Mouse (Mus musculus) heart, embryonic 14.5 days (tissue): ENCODE results near the gene Elmo3. TPM values are rescaled to one million over a fixed set of nuclear protein-coding genes. Genes with fewer than 3 reads are reported as not detected.
"Not testable (repeated sequence)": the region's sequence is repeated elsewhere in the genome, so short reads cannot be mapped to it uniquely, and the experiment has no call there.

ENCODE experiments used
- ATAC-seq: fragments of 200-750 bp; cut with Nextera tagmentation; 2 replicates; pipeline ENCODE4 v1.8.0; 2017; ENCODE audit warnings: low read depth, moderate TSS enrichment; ENCODE audit not compliant: insufficient number of reproducible peaks, insufficient read depth, low FRiP score
- H3K27ac ChIP-seq, 2 experiments: fragments of 200-500 bp in 1 of 2; fragments of 300-500 bp in 1 of 2; sonication (generic) in 1 of 2; replicated peaks in 1 of 2; 2 replicates each; pipeline ENCODE4 v1.5.1; 2012 to 2014; ENCODE audit warnings: low read depth in 2 of 2, low read length in 2 of 2, control low read depth in 1 of 2, mild to moderate bottlenecking in 1 of 2, mixed read lengths in 1 of 2; ENCODE audit not compliant: control insufficient read depth in 1 of 2, insufficient read depth in 1 of 2
- H3K27me3 ChIP-seq: fragments of 300-500 bp; sonication (generic); 2 replicates; pipeline ENCODE4 v1.6.1; 2014; ENCODE audit warnings: mild to moderate bottlenecking, low read length, control low read depth; ENCODE audit not compliant: control insufficient read depth, insufficient read depth
- H3K36me3 ChIP-seq: fragments of 300-500 bp; sonication (generic); 2 replicates; pipeline ENCODE4 v1.6.1; 2014; ENCODE audit warnings: mild to moderate bottlenecking, control low read depth, low read length, mixed read lengths; ENCODE audit not compliant: control insufficient read depth, insufficient read depth
- H3K4me1 ChIP-seq, 2 experiments: fragments of 200-500 bp in 1 of 2; fragments of 300-500 bp in 1 of 2; sonication (generic) in 1 of 2; 2 replicates each; pipeline ENCODE4 v1.6.1; 2012 to 2014; ENCODE audit warnings: low read length in 2 of 2, control low read depth in 1 of 2, mixed read lengths in 1 of 2; ENCODE audit not compliant: control insufficient read depth in 2 of 2, insufficient read depth in 2 of 2
- H3K4me2 ChIP-seq: fragments of 300-500 bp; sonication (generic); 2 replicates; pipeline ENCODE4 v1.6.1; 2014; ENCODE audit warnings: mild to moderate bottlenecking, low read length
- H3K4me3 ChIP-seq, 2 experiments: fragments of 200-500 bp in 1 of 2; fragments of 300-500 bp in 1 of 2; sonication (generic) in 1 of 2; 2 replicates each; pipeline ENCODE4 v1.5.1; 2012 to 2014; ENCODE audit warnings: low read length in 2 of 2, mild to moderate bottlenecking in 2 of 2, control low read depth in 1 of 2, low read depth in 1 of 2, moderate library complexity in 1 of 2; ENCODE audit not compliant: control insufficient read depth in 1 of 2, insufficient read depth in 1 of 2
- H3K9ac ChIP-seq: fragments of 300-500 bp; sonication (generic); 2 replicates; pipeline ENCODE4 v1.6.1; 2014; ENCODE audit warnings: mild to moderate bottlenecking, low read length
- H3K9me3 ChIP-seq: fragments of 300-500 bp; sonication (generic); 2 replicates; pipeline ENCODE4 v1.6.1; 2016; ENCODE audit warnings: low read length, control low read depth; ENCODE audit not compliant: control insufficient read depth
- WGBS: fragments of 180-500 bp; shearing (Covaris S2); extraction: QIAGEN DNeasy Blood & Tissue Kit; methylation state at CpG from one replicate; pipeline ENCODE4 v1.1.7; 2014; 5-methylcytosine and 5-hydroxymethylcytosine counted together
- polyA plus RNA-seq: library from polyadenylated mRNA; unstranded; fragments of >200 nt; fragmentation: Nextera tagmentation; extraction: Ambion mirVana; gene quantifications from 2 replicates; pipeline ENCODE4 v1.2.1, GENCODE M21; 2014

Elmo3 gene
- polyA plus RNA-seq, 1 experiment from 2014 or later = 3.4 TPM

DNA sequence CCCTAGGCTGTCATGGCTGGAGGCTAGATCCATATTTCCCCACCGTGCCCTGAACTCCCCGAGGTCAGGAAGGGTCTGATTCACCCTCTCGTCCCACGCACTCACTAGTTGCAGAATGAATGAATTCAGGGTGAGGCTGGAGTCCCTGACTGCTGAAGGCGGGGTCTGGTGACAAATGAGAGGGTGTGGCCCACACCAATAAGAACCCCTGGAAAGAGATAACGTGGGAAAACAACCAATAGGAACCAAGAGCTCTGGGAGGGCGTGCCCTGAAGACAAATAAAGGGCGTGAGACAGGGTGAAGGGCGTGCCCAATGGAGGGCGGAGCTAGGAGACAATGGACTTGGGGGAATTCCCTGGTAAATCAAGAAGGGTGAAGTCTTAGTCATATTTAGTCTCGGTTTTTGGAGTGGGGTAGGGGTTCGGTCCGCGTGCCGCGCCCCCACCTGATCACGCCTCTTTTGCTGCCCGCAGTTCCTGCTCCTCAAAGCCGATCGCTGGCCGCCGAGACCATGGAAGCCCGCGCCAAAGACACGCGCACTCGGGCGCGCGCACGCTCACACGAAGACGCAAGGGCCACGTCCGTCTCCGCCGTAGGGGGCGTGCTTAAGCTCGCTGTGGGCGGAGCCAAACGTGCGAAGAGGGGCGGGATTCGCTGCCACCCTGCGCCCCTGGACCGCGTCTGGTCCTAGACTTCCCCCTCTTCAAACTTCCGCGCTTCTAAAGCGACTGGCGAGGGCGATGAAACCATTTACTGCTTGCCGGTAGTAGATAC is 16.3 kb upstream of the Elmo3 start:
- Histone ChIP-seq H3K4me1 (peaks cover 6 to 8% of the 10 kb centered on the region in 2 experiments), H3K36me3 (0 out of 2 replicates have a peak, but pooled peaks cover 5% of the 10 kb centered on the region), H3K4me2 (peak overlapping the region; percentile 84), H3K9ac (peak overlapping the region; percentile 66), H3K27me3 (peaks cover 8% of the 10 kb centered on the region), H3K9me3 (no peaks in the 10 kb centered on the region), H3K27ac (peak overlapping the region; percentile 45 to 67; a peak in 2 of 4 replicates), H3K4me3 (peak overlapping the region; percentile 53 to 61)
- peak; percentile 86 for ATAC-seq
- 1% methylated on average over 53 of the region's 53 CpGs for WGBS

- Histone ChIP-seq H3K9me3 (no peaks in the 10 kb centered on the region), H3K4me2 (peak within 1 kb of the TSS; percentile 84), H3K4me3 (peak within 1 kb of the TSS; percentile 53 to 61), H3K4me1 (peaks cover 6 to 8% of the 10 kb centered on the region in 2 experiments), H3K27me3 (peaks cover 8% of the 10 kb centered on the region), H3K27ac (peak within 1 kb of the TSS; percentile 45 to 67; a peak in 2 of 4 replicates), H3K9ac (peak within 1 kb of the TSS; percentile 66), H3K36me3 (0 out of 2 replicates have a peak, but pooled peaks cover under 1% of the 10 kb centered on the region)
- WGBS = 4% methylated on average over 43 of the region's 43 CpGs
- peak; percentile 5 for ATAC-seq
Measured at GRCm38 (mm10) chr8:105289805-105290460, 15.5 kb upstream of the Elmo3 start, which contains the start of gene 4931428F04Rik. Gene 4931428F04Rik (minus strand): TSS chr8:105289864.

DNA sequence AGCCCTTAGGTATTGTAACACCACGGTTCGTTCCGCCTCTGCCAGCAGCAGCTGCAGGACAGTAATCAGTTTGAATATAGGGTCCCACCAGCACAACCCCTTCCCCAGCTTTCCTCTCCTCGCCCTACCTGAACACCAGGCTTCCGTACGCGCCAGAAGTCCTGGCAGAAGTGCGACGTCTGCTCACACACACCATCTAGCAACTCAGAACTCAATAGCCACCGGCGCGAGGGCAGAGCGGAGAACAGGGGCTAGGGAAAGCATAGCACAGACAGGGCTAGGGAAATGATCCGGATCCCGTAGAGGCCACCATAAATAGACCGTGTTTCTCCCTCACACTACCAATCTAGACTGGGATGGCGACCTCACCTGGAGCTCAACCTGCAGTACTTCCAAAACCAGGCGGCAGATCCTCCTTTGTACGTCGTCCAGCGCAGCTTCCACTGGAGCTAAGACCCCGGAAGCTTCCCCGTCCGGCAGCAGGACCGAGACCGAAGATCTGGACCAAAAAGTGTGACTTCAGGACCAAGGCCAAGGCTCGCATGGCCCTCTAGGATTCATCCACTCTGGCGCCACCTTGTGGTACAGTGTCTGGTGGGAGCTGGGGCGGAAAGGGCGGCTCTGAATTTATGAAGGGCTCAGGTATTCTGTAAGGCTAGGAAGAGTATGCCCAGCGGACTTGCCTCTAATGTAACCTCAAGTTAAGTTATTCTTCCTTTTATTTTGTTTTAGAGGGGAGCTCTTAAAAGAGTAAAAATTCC is 14.7 kb upstream of the Elmo3 start:
- WGBS = 8% methylated on average over 31 of the region's 31 CpGs
- H3K4me3 ChIP-seq = peak overlapping the region in 1 of 2 experiments; percentile 53; a peak in 1 of 4 replicates

DNA sequence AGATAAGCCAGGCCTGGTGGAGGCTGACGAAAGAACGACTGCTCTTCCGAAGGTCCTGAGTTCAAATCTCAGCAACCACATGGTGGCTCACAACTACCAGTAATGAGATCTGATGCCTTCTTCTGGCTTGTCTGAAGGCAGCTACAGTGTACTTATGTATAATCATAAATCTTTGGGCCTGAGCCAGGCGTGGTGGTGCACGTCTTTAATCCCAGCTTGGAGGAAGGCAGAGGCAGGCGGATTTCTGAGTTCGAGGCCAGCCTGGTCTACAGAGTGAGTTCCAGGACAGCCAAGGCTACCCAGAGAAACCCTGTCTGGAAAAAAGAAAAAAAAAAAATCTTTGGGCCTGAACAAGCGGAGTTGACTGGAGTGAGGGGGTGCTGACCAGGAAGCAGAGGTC is 14.0 kb upstream of the Elmo3 start:
- not testable (repeated sequence) for H3K9me3 ChIP-seq, H3K36me3 ChIP-seq, H3K4me3 ChIP-seq, H3K9ac ChIP-seq, H3K4me1 ChIP-seq, H3K27ac ChIP-seq, H3K27me3 ChIP-seq, ATAC-seq, H3K4me2 ChIP-seq
- 75% methylated on average over 8 of the region's 8 CpGs for WGBS

More for the DNA sequence above, 14.7 kb upstream of the Elmo3 start:
- H3K27ac ChIP-seq = no peak overlapping the region
- no peaks in the 10 kb centered on the region for H3K9me3 ChIP-seq
- H3K4me1 ChIP-seq = peaks cover 6 to 8% of the 10 kb centered on the region in 2 experiments
- H3K4me2 ChIP-seq = peak overlapping the region; percentile 84
- peaks cover 8% of the 10 kb centered on the region for H3K27me3 ChIP-seq
- no peak overlapping the region for H3K9ac ChIP-seq
- H3K36me3 ChIP-seq = no peaks in the 10 kb centered on the region
- no peak for ATAC-seq

DNA sequence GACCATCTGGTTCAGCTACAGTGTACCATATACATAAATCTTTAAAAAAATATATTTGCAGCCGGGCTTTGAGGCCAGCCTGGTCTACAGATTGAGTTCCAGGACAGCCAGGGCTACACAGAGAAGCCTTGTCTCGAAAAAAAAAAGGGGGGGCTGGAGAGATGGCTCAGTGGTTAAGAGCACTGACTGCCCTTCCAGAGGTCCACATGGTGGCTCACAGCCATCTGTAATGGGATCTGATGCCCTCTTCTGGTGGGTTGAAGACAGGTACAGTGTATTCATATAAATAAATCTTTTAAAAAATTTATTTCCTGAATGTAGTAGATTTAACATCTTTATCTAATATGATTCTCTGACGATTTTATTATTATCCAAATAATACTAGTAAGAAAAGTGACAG is 13.6 kb upstream of the Elmo3 start:
- not testable (repeated sequence) for H3K9ac ChIP-seq, H3K27me3 ChIP-seq, ATAC-seq, H3K4me1 ChIP-seq, H3K4me3 ChIP-seq, H3K9me3 ChIP-seq, H3K27ac ChIP-seq, H3K36me3 ChIP-seq, H3K4me2 ChIP-seq
- WGBS = 57% methylated on average over 3 of the region's 3 CpGs

GRCm38 (mm10) chr8:105292471-105292870 is 12.9 kb upstream of the Elmo3 start:
- Histone ChIP-seq H3K9me3 (no peaks in the 10 kb centered on the region), H3K27me3 (peaks cover 8% of the 10 kb centered on the region), H3K4me3 (no peak overlapping the region), H3K4me2 (no peak overlapping the region), H3K27ac (no peak overlapping the region), H3K9ac (no peak overlapping the region), H3K36me3 (no peaks in the 10 kb centered on the region), H3K4me1 (peaks cover 6 to 14% of the 10 kb centered on the region in 2 experiments)
- WGBS = 73% methylated on average over 7 of the region's 7 CpGs
- ATAC-seq = no peak

GRCm38 (mm10) chr8:105293405-105293804 is 12.0 kb upstream of the Elmo3 start:
- no peak for ATAC-seq
- Histone ChIP-seq H3K9me3 (no peaks in the 10 kb centered on the region), H3K4me3 (no peak overlapping the region), H3K9ac (no peak overlapping the region), H3K4me1 (peaks cover 10 to 18% of the 10 kb centered on the region in 2 experiments), H3K27ac (no peak overlapping the region), H3K4me2 (no peak overlapping the region), H3K27me3 (peaks cover 8% of the 10 kb centered on the region), H3K36me3 (no peaks in the 10 kb centered on the region)
- WGBS = 56% methylated on average over 19 of the region's 19 CpGs
